Mouse (Mus musculus) ovary, adult 18-20 months (tissue): ENCODE data around the gene Prkg1.

Source experiments
- DNase-seq: peaks from one replicate; pipeline ENCODE4 v3.0.0; 2022; ENCODE audit warnings: low spot score, mixed read lengths

Gene Prkg1

DNA sequence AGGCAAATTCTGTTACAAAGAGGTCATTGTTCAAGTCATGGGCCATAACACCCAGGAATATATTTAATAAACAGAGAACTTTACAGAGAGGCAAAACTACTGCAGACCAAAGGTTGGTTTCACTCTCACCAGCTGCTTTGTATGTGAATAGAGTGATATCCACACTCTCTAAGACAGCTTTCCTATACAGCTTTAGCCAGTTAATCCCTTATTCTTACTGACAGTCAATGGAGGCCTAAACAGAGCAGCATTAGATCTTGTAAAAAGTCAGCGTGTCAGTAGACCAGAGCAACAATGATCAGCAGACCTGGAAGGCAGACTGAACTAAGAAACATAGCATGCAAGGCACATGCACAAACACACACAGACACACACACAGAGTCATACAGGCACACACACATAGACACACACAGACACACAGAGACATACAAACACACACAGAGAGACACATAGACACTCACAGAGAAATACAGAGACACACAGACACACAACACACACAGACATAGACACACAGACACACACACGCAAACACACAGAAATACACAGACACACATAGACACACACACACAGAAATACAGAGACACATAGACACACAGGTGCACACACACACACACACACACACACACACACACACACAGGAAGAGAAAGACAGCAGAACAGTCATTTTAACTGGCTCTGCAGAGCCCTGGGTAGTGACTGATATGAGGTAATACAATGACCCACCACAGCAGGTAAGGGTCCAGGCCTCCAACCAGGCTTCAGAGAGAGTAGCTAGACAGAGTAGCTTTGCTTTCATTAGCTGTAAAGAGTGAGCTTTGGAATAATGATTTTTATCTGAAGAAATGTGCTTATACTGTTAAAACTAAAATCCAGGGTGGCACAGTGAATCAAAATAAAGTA, 723.6 kb downstream of the Prkg1 start:
- DNase-seq: no peak

DNA sequence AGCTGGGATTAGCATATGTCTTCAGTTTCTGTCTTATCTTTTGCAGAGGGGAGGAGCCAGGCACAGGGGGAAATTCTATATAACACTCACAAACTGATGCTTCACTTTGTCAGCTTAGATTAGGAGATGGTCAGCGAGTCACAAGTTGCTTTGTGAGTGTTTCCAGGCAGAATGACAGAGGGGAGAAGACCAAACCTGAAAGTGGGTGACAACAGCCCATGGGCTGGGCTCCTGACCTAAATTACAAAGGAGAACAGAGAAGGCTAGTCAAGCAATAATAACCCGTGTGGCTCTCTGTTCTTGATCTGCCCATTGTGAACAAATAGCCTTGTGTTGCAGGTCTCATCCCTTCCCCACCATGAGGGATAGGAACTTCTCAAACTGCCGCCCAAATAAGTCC, 725.9 kb downstream of the Prkg1 start:
- DNase-seq: no peak

DNA sequence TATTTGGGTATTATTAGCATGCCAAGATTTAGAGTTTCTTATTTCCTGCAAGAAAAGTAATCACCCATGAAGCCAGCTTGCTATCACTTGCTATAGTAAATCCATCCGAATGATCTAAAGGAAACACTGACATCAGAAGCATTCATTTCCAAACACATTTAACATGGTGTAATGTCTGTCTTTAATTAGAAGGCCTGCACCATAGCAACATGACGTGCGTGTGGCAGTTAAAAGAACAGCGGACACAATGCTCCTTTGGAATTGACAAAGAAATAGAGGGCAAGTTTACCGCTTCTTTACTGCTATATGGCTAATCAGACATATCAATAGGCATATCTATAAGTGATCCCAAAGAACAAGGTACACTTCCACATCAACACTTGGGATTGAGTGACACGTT, 733.2 kb downstream of the Prkg1 start:
- no peak for DNase-seq

DNA sequence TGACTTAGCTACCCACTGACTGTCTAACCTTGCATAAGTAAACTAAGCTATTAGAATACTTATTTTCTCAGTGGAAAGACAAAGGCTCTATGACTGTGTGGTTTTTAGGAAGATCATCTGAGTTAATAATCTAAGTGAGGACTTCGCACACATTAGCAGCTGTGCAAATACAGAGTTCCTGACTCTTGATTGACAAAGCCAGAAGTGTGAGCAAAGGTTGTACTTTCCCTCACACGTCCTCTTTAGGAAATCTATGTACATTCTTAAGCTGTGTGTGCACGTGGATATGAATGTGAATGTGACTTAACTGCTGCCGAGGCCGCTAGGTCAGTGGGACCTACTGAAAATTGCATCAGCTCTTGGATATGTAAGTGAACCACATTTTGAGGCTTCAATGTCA, 738.0 kb downstream of the Prkg1 start:
- no peak for DNase-seq

DNA sequence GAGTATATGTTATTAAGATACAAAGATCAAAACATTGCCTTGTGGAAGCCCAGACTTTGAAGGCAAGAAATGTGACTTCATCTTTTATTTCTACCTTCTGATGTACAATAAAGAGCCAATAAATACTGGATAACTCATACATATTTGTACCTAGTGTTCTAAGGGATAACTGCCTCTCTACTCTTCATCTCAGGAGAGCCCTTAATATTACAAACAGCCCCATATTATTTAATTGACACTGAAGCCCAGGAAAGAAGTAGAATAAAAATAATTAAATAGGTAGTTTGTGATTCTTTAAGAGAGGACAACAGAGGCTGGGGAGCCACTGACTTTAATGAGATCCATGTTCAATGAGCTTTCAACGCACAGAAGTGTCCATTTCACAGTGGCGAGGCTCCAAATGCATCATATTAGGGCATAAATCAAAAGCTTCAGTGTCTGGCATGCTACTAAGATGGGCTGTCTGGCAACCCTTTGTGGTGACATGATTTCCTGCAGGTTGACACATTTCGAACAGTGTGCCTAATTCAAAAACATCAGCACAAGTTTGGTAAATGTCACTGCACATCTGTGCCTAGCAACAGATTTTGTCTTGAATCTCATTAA, 753.2 kb downstream of the Prkg1 start:
- DNase-seq: no peak

DNA sequence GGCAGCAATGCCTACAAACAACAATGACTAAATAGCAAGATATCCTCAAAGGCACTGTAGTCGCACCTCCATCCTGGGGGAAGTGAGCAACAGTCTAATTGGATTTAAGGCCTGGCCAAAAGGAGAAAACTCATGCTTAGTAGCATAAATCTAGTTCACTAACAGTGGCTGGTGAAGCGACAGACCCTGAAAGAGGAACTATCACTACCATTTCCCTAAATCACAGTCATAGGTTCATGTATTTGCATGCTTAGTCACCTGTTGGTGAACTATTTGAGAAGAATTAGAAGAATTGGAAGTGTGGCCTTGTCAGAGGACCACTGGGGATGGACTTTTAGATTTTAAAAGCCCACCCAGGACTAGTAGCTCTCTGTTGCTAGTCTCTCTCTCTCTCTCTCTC, 766.3 kb downstream of the Prkg1 start:
- no peak for DNase-seq

DNA sequence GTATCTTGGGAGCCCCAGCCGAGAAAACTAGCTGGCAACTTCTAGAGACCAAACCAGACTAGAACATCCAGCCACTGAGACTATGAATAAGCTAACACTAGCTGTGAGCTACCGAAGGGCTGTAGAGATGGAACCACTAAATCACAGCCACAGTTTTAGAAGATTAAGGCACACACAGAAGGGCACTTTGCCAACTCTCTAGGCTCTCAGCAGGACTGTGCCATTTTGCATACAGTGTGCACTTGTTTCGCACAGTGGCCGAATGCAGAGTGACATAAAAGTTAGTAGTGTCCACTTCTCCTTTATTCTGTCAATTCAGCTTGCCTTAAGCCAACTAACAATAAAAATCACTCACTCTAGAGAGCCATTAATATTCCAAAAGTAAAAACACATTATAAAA, 774.4 kb downstream of the Prkg1 start:
- no peak for DNase-seq

DNA sequence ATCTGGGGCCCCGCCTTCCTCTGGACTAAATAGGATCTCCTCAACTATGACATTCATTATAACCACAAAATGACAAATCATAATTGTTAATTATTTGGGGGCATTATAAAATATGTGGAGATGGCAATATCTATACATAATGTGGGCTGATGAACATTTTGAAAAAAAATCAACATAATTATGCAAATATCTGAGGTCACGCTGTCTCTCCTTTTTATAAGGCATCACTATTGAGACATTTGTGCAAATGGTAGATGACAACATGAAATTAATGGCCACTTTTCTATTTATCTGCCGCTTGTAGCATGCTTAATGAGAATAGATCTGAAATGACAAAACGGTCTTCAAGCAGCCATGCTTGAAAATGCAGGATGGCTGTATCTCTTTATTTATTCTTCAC, 782.4 kb downstream of the Prkg1 start:
- no peak for DNase-seq

DNA sequence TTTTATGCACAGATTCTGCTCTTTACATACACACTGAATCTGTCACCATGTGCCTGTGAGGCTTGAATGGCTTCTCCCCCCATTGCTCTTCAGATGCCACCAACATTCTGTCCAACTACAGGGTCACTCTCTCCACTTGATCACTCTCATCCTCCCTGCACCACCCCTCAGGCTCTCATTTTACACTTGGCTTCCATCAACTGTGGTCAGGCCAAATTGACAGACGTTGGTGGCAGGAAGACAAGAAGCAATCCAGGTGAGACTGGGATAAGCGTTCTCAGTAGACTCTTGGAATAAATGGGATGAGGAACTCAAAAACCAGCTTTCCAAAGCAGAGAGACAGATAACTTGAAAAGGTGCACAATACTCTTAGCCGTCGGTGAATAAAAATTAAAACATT, 786.7 kb downstream of the Prkg1 start:
- DNase-seq: no peak

DNA sequence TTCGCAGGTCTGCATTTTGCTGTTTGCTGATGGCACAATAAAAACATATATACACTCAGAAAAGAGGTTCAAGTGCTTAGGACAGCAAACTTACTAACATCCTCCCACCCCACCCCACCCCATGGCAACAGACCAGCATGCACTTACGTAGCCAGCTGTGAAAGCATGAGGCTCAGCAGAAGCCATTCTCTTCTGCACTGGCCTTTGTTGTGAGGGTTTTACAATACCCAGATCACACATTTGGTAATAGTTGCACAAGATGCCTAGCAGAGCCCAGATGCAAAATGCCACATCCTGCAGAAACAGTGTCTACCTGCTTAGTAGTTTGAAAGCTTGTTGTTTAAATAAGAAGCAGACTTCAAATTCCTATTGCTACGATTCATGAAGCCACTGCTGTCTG, 814.2 kb downstream of the Prkg1 start:
- DNase-seq: no peak

DNA sequence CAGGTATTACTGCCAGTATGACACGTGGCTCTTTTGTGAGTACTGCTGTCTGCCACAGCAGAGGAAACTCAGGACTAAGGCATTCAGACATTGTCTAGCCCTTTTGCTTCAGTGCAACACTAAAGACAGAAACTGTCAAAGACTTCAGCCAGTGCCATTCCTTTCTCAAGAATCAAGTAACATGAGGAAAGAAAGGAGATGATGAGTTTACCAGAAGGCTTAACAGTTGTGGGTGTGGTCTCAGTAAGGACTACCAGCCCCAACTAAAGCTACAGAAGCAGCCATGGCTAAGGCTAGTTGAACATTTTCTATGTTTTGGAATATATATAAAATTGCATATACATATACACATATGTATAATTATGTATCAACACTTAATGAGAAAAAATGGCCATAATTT, 816.6 kb downstream of the Prkg1 start:
- no peak for DNase-seq

DNA sequence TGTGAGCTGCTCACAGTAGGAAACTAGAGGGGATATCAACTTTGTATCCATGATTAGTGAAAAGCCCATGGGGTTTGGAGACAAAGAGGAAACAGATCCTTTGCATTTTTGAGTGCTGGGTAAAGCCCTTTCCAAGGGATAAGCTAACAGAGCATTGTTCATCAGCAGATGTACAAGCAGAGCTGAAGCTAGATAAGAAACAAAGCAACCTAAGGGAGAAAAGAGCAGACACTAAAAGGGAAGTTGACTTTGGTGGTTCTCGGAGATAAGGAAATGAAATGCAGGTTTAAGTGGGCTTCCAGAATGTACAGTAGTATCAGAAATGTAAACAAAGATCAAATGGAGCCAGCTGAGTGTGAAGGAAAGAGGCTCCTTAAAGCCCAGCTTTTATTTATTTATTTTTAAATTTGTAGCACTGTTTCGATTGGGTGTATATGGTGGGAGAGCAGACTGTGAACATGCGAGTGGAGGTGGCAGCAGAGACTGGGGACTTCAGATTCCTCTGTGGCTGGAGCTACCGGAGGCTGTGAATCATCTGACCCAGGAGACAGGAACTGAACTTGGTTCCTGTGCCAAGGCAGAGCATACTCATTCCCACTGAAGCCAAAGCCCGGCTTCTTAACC, 822.4 kb downstream of the Prkg1 start:
- DNase-seq: no peak

DNA sequence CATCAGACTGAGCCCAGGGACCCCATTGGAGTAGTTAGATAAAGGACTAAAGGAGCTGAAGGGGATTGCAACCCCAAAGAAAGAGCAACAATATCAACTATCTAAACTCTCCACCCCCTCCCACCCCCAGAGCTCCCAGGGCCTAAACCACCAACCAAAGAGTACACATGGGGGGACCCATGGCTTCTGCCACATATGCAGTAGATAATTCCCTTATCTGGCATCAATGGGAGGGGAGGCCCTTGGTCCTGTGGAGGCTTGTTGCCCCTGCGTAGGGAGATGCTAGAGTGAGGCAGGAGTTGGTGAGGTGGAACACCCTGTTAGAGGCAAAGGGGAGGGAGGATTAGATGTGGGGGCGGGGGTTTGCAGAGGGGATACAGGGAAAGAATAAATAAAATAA, 826.8 kb downstream of the Prkg1 start:
- DNase-seq: no peak

DNA sequence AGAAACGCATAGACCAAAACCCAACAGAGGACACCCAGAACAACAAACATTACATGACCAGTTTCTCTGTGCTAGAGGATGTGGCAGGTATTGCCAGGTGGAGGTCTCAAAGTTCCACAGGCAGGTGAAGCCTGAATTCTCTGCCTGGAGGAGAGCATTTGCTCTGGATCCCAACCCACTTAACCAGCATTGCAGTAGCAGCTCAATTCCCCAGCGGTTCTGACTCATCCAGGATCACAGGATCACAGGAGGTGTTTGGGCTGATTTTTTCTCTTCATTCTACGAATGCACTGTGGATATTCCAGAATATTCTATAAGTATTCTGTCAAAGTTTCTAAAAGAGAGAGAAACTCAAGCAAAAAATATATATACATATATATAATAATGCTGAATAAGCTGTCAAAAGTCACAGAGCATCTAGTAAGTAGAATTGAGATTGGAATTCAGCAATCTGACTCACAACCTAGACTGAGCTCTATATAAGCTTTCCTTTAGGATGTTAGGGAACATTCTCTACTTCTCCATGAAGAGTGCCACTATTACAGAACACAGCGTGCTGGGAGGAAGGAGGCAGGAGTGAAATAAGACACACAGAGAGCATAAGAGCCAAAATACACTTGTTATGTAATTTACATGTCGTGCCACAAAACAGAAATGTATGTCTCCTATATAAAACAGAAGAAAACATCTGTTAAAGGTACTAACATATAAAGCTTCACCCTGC, 833.2 kb downstream of the Prkg1 start:
- DNase-seq: no peak

DNA sequence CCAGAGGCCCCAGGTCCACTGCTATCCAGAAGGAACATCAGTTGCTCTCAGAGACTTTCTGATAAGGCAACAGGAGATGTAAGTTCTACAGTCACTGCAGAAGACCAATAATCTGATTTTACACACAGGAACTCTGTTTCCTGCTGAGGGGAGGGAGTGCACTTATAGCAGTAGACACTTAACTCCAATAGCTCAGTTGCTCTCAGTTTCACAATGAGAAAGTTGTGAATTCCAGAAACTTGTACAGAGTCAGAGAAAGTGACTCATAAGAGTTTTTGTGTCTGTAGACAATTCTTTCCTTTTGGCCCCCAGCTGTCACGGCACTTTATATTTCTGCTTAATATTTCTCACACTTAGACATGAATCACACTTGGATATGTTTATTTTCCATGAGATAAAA, 840.8 kb downstream of the Prkg1 start:
- DNase-seq: no peak

DNA sequence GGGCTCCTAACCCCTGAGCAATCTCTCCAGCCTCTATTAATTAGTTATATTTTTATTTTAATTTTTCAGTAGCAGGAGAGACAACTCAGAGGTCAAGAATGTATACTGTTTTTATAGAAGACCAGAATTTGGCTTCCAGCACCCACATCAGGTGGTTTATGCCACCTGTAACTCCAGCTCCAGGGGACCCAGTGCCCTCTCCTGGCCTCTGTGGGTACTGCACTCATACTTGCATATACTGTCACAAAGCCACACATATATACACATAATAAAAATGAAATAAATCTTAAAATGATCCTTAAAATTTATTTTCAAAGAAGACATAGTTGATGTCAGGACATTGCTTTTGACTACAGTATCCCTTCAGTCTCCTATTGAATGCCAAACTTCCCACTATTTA, 862.5 kb downstream of the Prkg1 start:
- DNase-seq: no peak

DNA sequence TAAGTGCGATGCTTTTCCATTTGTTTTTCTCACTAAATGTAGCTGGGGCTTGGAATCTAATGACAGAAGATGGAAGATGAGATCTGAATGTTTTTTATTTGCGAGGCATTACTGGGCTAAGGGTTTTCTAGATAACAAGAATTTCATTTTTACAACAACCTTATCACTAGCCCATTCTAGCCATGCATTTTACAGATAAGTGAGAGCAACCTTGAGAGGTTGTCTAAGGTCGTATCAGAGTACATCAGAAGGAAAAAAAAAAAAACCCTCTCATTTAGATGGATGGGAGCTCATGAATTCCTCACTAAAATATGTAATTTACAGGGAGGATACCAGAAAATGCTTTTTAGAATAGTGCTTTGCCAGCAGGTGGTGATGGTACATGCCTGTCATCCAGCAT, 863.8 kb downstream of the Prkg1 start:
- DNase-seq: no peak

DNA sequence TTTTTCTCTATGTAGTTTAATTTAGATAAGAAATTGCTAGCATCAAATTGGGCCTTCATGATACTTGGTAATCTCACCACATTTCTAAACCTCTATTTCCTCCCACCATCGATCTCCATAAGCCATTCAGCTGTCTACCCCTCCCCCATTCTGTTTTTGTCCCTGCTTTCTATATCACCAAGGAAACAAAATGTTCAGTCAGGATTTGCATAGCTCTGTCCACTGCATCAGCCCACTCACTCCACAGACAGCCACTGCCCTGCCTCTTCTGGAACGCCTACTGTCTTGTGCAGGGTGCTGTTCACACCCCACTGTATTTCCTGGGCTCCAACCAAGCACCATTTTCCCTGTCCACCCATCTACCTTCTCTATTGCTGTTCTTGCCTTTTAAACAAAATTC, 874.5 kb downstream of the Prkg1 start:
- no peak for DNase-seq

DNA sequence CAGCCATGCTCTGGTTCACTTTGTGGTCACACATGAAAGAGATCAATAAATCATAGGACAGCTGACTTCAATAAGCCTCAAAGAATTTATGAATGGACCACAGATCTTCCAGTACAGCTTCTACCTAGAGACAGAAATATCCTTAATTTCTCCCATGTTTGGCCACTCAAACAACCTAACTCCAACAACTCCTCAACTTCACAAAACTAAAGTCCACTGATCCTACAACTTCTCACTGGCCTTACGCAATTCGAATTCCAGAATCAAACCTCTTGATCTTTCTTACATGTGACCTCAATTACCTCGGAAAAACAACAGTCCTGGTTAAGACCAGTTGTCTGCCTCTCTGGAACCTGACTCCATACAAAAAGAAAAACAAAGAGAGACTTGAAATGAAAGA, 875.0 kb downstream of the Prkg1 start:
- no peak for DNase-seq

DNA sequence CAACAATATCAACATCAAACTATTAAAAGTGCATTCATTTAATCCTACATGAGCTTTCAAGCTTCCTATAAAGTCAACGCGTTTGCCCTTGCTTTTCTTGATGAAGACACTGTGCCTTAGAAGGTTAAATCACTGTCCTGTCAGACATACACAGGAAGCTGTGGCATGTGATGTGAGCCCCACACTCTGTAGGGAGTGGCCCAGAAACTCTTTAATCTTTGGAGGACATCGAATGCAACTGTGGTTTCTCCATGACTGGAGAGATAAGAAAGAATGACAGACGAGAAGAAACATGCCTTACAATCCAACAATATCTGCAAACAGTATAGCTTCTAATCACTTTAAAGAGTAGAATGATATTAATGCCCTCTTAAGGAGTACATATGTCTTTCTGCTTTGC, 903.4 kb downstream of the Prkg1 start:
- DNase-seq: no peak

DNA sequence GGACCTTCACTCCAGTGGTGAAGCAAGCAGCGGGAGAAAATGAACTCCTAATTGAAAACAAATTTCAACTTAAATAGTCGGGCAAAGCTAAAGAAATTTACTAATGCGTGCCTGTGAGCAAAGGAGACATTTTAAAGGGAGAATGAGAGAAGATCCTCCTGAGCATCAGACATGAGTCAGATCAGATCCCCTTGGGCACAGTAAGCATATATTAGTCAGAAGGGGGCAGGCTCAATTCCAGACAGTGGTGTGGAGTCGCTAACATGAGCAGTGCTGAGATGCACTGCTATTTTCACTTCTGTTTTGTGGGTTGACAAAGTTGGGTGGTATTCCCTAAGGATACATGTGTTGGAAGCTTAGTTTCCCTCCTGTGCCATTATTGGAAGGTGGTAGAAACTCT, 913.8 kb downstream of the Prkg1 start:
- no peak for DNase-seq

DNA sequence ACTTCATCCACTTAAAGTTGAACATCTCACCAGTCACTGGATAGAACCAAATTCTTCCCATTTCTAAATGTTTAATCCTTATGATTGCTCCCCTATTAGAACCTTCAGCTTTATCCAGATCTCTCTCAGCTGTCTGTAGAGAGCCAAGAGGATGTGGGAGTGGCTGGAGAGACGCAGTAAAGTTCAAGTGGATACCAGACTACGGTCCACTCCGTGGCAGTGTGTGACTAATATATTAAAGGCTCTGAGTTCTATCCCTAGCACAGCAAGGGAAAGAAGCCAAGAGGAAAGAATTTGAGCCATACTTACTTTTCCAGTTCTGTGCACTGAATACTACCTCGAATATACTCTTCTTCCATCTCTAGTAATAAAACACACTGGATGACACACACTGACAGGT, 919.9 kb downstream of the Prkg1 start:
- no peak for DNase-seq

DNA sequence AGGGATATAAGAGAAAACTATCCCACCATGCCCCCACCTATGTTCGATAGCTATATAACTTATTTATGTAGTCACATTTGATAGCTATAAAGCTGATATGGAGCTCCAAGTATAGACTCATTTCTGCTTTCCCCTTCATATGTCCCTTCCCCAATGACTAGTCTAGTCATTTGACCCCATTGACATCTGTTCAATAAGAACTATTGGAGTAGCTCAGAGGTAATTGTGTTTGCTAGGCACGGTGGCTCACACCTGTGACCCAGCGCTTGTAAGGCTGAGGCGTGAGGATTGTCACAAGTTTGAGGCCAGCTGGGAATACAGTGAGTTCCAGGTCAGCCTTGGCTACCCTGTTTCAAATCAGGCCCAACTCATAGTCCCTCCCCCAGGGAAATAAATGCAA, 921.2 kb downstream of the Prkg1 start:
- no peak for DNase-seq
